Mouse (Mus musculus) T-cell, adult 66 days (primary cell): ENCODE measurements around the gene 4930402F06Rik. TPM values are rescaled to one million over a fixed set of nuclear protein-coding genes. Genes with fewer than 3 reads are reported as not detected.

Experiments
- total RNA-seq, 2 experiments: library from RNA; stranded (reverse); gene quantifications; 3 replicates in 1 of 2; 4 replicates in 1 of 2; pipeline ENCODE4 v1.2.4; 2023

Gene 4930402F06Rik
- total RNA-seq, result not detected

DNA sequence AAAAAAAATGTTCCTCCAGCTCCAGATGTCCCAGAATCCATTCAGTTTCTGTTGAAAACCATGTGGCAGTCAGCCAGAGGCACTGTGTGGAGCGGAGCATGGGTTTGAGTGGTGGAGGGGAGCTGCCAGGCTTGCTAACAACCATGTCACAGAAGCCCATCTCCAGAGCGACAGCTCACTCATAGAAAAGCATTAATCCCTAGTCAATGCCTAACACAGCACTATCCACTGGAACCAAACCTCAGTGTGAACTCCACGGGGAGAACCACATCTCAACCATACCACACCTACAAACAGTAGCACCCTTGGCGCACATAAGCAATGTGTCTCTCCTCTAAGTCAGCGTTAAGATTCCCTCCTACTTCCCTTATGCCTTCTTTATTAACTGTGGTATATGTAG, at the start of gene 4930402F06Rik:
Gene 4930402F06Rik, minus strand, starts transcription at position 80 of the 400 bp plus-strand sequence.

DNA sequence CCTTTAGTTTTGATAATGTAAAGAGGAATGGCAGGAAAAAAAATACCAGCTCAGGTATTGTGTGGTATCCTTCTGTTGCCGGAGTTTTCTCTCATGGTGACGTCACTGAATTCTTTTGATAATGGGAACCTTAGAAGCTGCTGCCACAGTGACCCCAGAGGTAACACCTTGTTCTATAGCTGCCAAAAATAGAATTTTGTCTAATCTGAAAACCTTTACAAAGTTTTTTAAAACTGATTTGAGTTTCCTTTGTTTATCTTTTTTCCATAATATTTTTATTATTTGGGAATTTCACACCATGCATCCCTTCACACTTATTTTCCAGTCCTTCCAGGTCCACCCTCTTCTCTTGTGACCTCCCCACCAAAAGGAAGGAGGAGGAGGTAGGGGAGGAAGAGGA, 29.3 kb downstream of the 4930402F06Rik start, which contains the start of gene 4930568D16Rik:
Gene 4930568D16Rik, minus strand, starts transcription at position 101 of the 400 bp plus-strand sequence.

DNA sequence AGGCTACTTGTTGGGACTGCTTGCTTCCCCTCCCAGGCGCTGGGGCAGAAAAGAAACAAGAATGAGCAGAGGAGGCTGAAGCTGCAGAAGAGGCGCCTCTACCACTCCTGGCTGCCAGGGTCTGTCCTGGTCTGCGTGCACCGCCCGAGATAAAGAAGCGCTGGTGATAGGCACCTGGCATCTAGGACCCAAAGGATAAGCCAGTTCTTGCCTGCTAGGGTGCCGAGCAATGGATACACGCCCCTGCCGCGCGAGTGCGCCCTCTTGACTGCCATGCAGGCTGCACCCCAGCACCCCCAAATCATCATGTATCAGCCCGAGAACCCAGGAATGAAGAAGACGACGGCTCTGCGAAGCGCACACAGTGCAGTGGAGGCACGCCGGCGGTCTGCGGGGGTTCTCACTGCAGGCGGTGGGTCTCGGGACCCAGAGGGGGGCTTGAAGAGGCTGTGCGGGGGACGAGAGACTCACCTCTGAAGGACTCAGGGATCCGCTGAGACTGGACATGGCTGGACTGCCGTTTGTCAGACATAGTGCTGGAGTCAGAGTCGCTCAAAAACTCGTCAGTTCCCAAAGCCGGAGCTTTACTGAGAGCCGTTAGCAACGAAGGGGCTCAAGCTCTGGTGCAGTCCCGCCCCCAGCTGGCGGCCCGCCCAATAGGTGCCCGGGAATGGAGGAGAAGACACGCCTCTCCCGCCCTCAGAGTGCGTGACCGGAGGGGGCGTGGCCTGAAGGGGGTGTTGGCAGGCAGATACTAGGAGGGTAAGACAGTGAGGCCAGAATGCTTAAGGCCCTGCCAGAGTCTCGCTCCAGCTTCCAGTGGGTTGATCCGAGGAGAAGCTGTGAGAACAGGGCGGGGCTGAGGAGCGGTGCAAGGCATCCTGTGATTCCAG, 60.3 kb downstream of the 4930402F06Rik start, which contains the start of gene Stom:
Gene Stom, minus strand, starts transcription at position 589 of the 893 bp plus-strand sequence.

Other genes starting within 250 kb of the 4930402F06Rik start
- gene Rab14, start 196.1 kb downstream of the 4930402F06Rik start, total RNA-seq, result 100 to 1,000 TPM; 161 to 166 TPM
- 10 to 100 TPM; 16.6 to 17.0 TPM for gene Gsn, start 140.8 kb downstream of the 4930402F06Rik start, total RNA-seq
- gene Stom, start 60.2 kb downstream of the 4930402F06Rik start, total RNA-seq, result 1 to 10 TPM in 1 of 2 experiments, under 1 TPM in 1; 0.92 to 2.7 TPM
- not detected for gene 4930568D16Rik, start 29.4 kb downstream of the 4930402F06Rik start, total RNA-seq
- gene Ggta1, start 66.1 kb upstream of the 4930402F06Rik start, total RNA-seq, result 10 to 100 TPM; 12.1 to 18.0 TPM
- gene Dab2ip, start 161.1 kb upstream of the 4930402F06Rik start, total RNA-seq, result under 1 TPM; 0.67 to 0.77 TPM